Mouse (Mus musculus) stomach, embryonic 14.5 days (tissue): ENCODE results near the gene Ifna13. TPM values are rescaled to one million over a fixed set of nuclear protein-coding genes. Genes with fewer than 3 reads are reported as not detected.

Experiments used
- ATAC-seq: fragments of 200-750 bp; cut with Nextera tagmentation; 2 replicates; pipeline ENCODE4 v1.8.0; 2017; ENCODE audit warnings: low read depth, moderate TSS enrichment; ENCODE audit not compliant: insufficient number of reproducible peaks, insufficient read depth, low FRiP score
- H3K27ac ChIP-seq: fragments of 300-500 bp; sonication (generic); 2 replicates; pipeline ENCODE4 v1.5.1; 2014; ENCODE audit warnings: mild to moderate bottlenecking, low read length, moderate library complexity, mixed read lengths
- H3K27me3 ChIP-seq: fragments of 300-500 bp; sonication (generic); 2 replicates; pipeline ENCODE4 v1.6.1; 2014; ENCODE audit warnings: low read length, control low read depth, mixed read lengths; ENCODE audit not compliant: control insufficient read depth, insufficient read depth
- H3K36me3 ChIP-seq: fragments of 300-500 bp; sonication (generic); 2 replicates; pipeline ENCODE4 v1.6.1; 2014; ENCODE audit warnings: mild to moderate bottlenecking, control low read depth, low read length, moderate library complexity, mixed read lengths; ENCODE audit not compliant: control insufficient read depth, insufficient read depth
- H3K4me1 ChIP-seq: fragments of 300-500 bp; sonication (generic); 2 replicates; pipeline ENCODE4 v1.6.1; 2014; ENCODE audit warnings: low read length, control low read depth, mixed read lengths; ENCODE audit not compliant: control insufficient read depth, insufficient read depth
- H3K4me2 ChIP-seq: fragments of 300-500 bp; sonication (generic); replicated peaks from 2 replicates; pipeline ENCODE4 v1.6.1; 2014; ENCODE audit warnings: low read depth, low read length, control low read depth
- H3K4me3 ChIP-seq: fragments of 300-500 bp; sonication (generic); 2 replicates; pipeline ENCODE4 v1.5.1; 2014; ENCODE audit warnings: low read depth, low read length, control low read depth
- H3K9ac ChIP-seq: fragments of 300-500 bp; sonication (generic); replicated peaks from 2 replicates; pipeline ENCODE4 v1.6.1; 2014; ENCODE audit warnings: low read depth, mild to moderate bottlenecking, control low read depth, low read length, moderate library complexity, mixed read lengths
- H3K9me3 ChIP-seq: fragments of 300-500 bp; sonication (generic); 2 replicates; pipeline ENCODE4 v1.6.1; 2016; ENCODE audit warnings: low read depth, low read length, control low read depth; ENCODE audit not compliant: control insufficient read depth
- WGBS: fragments of 180-500 bp; shearing (Covaris S2); extraction: QIAGEN DNeasy Blood & Tissue Kit; methylation state at CpG from one replicate; pipeline ENCODE4 v1.1.7; 2014; 5-methylcytosine and 5-hydroxymethylcytosine counted together
- polyA plus RNA-seq: library from polyadenylated mRNA; unstranded; fragments of >200 nt; fragmentation: Nextera tagmentation; extraction: Ambion mirVana; gene quantifications from 2 replicates; pipeline ENCODE4 v1.2.1, GENCODE M21; 2014

The Ifna13 gene
- polyA plus RNA-seq, 1 experiment from 2014 or later: not detected

DNA sequence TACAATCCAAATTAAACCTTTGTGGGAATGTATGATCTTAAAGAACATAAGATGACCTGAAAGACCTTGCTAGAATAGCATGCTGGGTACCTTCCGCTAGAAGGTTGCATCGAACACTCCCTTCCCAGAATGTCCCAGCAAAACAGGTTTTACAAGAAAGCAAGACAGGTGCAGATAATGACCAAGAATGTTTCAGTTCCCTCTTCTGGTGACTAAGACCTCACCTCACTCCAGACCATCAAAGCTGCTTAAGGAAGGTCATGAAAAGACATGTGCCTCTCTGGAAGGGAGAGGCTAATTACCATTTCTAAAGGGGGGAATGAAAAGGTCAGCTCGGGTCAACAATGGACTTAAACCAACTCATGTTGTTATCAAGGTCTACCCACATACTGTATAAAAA lies 9.4 kb upstream of the Ifna13 start:
- Histone ChIP-seq H3K9me3 (no peaks in the 10 kb centered on the region), H3K4me3 (no peak overlapping the region), H3K9ac (no peak overlapping the region), H3K4me1 (no peaks in the 10 kb centered on the region), H3K36me3 (no peaks in the 10 kb centered on the region), H3K4me2 (no peak overlapping the region), H3K27me3 (no peaks in the 10 kb centered on the region), H3K27ac (no peak overlapping the region)
- no peak for ATAC-seq
- 69% methylated on average over 3 of the region's 3 CpGs for WGBS

DNA sequence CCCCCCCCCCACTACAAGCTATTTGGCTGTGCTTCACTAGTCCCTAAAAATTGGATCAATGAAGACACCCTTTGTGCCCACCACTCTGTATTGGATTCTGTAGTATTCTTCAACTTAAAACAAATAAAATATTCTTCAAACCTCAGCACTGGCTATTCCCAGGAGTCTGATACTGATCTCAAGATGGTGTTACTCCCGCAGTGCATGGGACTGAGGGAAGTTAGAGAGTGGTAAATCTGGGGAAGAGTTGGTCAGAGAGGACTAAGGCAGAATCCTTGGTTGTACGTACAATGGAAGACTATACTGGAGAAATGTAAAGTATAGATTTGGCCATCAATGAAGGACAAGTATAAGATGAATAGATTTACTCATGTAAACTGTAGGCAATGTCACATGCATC lies 1.7 kb downstream of the Ifna13 start:
- H3K9ac ChIP-seq: no peak overlapping the region
- WGBS: 27% methylated on average over 2 of the region's 2 CpGs
- no peaks in the 10 kb centered on the region for H3K4me1 ChIP-seq
- no peak overlapping the region for H3K4me2 ChIP-seq
- no peaks in the 10 kb centered on the region for H3K36me3 ChIP-seq
- no peak for ATAC-seq
- no peak overlapping the region for H3K4me3 ChIP-seq
- no peak overlapping the region for H3K27ac ChIP-seq
- no peaks in the 10 kb centered on the region for H3K9me3 ChIP-seq
- no peaks in the 10 kb centered on the region for H3K27me3 ChIP-seq

DNA sequence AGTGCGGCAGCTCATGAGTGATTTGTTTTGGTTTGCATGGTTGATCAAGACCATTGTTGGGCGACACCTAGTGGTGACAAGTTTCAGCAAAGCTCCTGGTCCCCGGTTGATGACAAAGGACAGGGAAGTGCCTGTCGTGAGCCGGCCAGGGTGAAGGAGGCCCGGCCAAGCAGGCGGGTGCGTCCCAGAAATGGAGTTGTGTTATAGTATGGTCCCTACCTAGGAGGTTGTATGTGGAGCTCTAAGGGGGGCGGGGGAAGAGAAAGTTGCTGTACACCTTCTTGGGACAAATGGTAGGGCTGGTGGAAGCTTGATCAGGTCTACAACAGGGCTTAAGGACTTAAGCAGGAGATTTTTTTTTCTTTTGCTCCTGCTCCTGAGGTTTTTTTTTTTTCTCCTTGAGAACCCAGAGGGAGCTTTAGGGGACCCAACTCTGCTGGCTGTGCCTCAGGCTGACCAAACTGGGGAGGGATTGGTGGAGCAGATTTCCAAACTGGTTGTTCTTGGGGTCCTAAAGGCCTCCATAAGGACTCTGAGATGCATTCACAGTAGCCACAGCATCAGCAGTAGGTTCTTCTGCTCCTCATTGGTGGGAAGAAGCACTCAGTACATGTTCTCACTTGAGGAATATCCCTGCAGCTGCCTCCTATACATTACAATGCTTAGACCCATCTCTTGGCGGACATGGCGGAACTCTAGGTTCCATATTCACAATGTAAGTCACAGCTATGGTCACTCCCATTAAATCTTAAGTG lies 3.0 kb downstream of the Ifna13 start:
- peak overlapping the region; percentile 31 for H3K4me3 ChIP-seq
- no peak overlapping the region for H3K9ac ChIP-seq
- WGBS: 21% methylated on average over 11 of the region's 11 CpGs
- no peaks in the 10 kb centered on the region for H3K27me3 ChIP-seq
- H3K27ac ChIP-seq: no peak overlapping the region; the same call in 1 of the 2 replicates
- no peaks in the 10 kb centered on the region for H3K4me1 ChIP-seq
- peak overlapping the region; percentile 43 for H3K4me2 ChIP-seq
- ATAC-seq: peak; percentile 95
- H3K9me3 ChIP-seq: no peaks in the 10 kb centered on the region
- no peaks in the 10 kb centered on the region for H3K36me3 ChIP-seq

DNA sequence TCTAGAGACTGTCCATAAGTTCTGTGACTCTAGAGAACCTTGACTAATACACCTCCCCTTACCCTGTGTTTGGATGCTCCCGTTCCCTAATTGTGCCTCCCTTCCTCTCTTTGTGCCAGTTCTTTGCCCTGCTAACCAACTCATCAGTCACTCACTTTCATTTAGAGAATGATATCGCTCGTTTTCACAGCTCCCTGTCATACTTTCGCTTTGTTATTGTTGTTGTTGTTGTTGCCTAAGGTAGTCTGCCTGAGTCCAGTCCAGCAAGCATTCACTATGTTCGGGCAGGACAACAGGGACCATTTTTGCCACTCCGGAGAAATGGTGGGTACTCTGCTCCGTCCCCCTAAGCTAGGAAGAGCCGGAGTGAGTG lies 3.6 kb downstream of the Ifna13 start:
- Histone ChIP-seq H3K27ac (no peak overlapping the region), H3K9ac (no peak overlapping the region), H3K4me3 (peak overlapping the region; percentile 31), H3K36me3 (no peaks in the 10 kb centered on the region), H3K9me3 (no peaks in the 10 kb centered on the region), H3K4me1 (no peaks in the 10 kb centered on the region), H3K4me2 (peak overlapping the region; percentile 43), H3K27me3 (no peaks in the 10 kb centered on the region)
- ATAC-seq: no peak
- 56% methylated on average over 8 of the region's 8 CpGs for WGBS

DNA sequence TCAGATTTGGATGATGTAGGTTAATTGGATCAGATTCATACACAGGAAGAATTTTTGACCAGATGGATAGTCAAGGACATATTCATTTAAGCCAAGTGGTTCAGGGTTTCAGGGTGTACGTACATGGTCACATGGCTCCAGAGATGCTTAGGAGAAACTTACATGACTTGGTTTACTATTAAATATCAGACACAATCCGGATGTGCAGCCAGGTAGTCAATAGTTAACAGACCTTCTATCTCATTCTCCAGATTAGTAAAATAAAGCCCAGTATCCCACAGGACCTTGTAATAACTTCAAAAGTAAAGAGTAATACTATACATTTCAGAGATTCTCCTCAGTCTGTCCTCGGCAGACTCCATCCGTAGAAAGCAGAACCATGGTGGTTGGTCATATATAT lies 9.9 kb downstream of the Ifna13 start, which contains the start of gene C87499:
TSS of gene C87499 (minus strand) at position 101 of the 400 bp plus-strand sequence.
- no peak within 1 kb of the TSS for H3K4me3 ChIP-seq
- ATAC-seq: no peak
- H3K36me3 ChIP-seq: no peaks in the 10 kb centered on the region
- 90% methylated on average over 4 of the region's 4 CpGs for WGBS
- H3K9me3 ChIP-seq: no peaks in the 10 kb centered on the region
- H3K27ac ChIP-seq: no peak within 1 kb of the TSS
- no peaks in the 10 kb centered on the region for H3K27me3 ChIP-seq
- no peak within 1 kb of the TSS for H3K9ac ChIP-seq
- H3K4me2 ChIP-seq: no peak within 1 kb of the TSS
- no peaks in the 10 kb centered on the region for H3K4me1 ChIP-seq

DNA sequence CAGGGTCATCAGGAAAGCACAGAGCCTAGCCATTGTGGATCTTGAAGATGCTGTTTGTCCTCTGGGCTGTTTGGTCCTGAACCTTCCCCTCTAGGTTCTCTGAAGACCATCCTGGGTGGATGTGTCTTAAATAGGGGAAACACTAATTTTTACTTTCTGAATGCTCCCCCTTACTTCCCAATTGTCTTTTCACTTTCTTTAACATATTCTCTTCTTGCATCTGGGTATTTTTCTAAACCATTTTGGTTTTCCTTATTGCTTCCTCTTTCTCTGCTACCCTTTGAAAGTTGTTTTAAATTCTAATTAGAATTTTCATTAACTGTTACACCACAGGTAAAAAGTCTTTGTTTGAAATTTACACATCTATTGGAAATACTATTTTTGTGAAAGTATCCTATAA lies 41.0 kb downstream of the Ifna13 start, which contains the start of gene Ifna12:
TSS of gene Ifna12 (minus strand) at position 101 of the 400 bp plus-strand sequence.
- no peak within 1 kb of the TSS for H3K27ac ChIP-seq
- H3K4me3 ChIP-seq: no peak within 1 kb of the TSS
- no peak within 1 kb of the TSS for H3K9ac ChIP-seq
- no peak for ATAC-seq
- no peaks in the 10 kb centered on the region for H3K9me3 ChIP-seq
- no peaks in the 10 kb centered on the region for H3K4me1 ChIP-seq
- H3K36me3 ChIP-seq: no peaks in the 10 kb centered on the region
- no peak within 1 kb of the TSS for H3K4me2 ChIP-seq
- H3K27me3 ChIP-seq: no peaks in the 10 kb centered on the region

Other genes starting within 250 kb of the Ifna13 start
- gene Hacd4, start 205.5 kb downstream of the Ifna13 start, polyA plus RNA-seq: 15.5 and 16.1 TPM in 2 replicates
- gene Ifnb1, start 121.7 kb downstream of the Ifna13 start, polyA plus RNA-seq: not detected in 2 replicates
- not detected in 2 replicates for gene Ifna15, start 86.2 kb downstream of the Ifna13 start, polyA plus RNA-seq
- not detected in 2 replicates for gene Ifna14, start 72.7 kb downstream of the Ifna13 start, polyA plus RNA-seq
- gene Ifna9, start 52.1 kb downstream of the Ifna13 start, polyA plus RNA-seq: not detected in 2 replicates
- not detected in 2 replicates for gene Ifna12, start 41.1 kb downstream of the Ifna13 start, polyA plus RNA-seq
- gene C87499, start 10.0 kb downstream of the Ifna13 start, polyA plus RNA-seq: not detected in 2 replicates
- not detected in 2 replicates for gene Ifna16, start 32.5 kb upstream of the Ifna13 start, polyA plus RNA-seq
- not detected in 2 replicates for gene Ifna2, start 39.5 kb upstream of the Ifna13 start, polyA plus RNA-seq
- not detected in 2 replicates for gene Ifnab, start 46.9 kb upstream of the Ifna13 start, polyA plus RNA-seq
- 0.64 and 1.7 TPM in 2 replicates for gene Gm26566, start 77.3 kb upstream of the Ifna13 start, polyA plus RNA-seq
- gene Klhl9, start 78.0 kb upstream of the Ifna13 start, polyA plus RNA-seq: 121 and 128 TPM in 2 replicates
- not detected in 2 replicates for gene Gm13271, start 110.4 kb upstream of the Ifna13 start, polyA plus RNA-seq
- gene Gm13283, start 115.7 kb upstream of the Ifna13 start, polyA plus RNA-seq: 0.24 TPM in 1 of 2 replicates, not detected in the other
- 0.26 and 0.43 TPM in 2 replicates for gene Gm13290, start 129.4 kb upstream of the Ifna13 start, polyA plus RNA-seq
- gene Gm13289, start 132.5 kb upstream of the Ifna13 start, polyA plus RNA-seq: not detected in 2 replicates
- not detected in 2 replicates for gene Gm13272, start 135.4 kb upstream of the Ifna13 start, polyA plus RNA-seq
- not detected in 2 replicates for gene Ifnz, start 137.7 kb upstream of the Ifna13 start, polyA plus RNA-seq
- gene Gm13276, start 141.2 kb upstream of the Ifna13 start, polyA plus RNA-seq: not detected in 2 replicates
- gene Gm13277, start 144.2 kb upstream of the Ifna13 start, polyA plus RNA-seq: not detected in 2 replicates
- not detected in 2 replicates for gene Gm13278, start 147.1 kb upstream of the Ifna13 start, polyA plus RNA-seq
- gene Gm13275, start 150.0 kb upstream of the Ifna13 start, polyA plus RNA-seq: not detected in 2 replicates
- not detected in 2 replicates for gene Gm13279, start 152.9 kb upstream of the Ifna13 start, polyA plus RNA-seq
- 1.00 and 1.5 TPM in 2 replicates for gene Gm13285, start 155.2 kb upstream of the Ifna13 start, polyA plus RNA-seq
- not detected in 2 replicates for gene Gm13287, start 158.8 kb upstream of the Ifna13 start, polyA plus RNA-seq
- not detected in 2 replicates for gene Gm13288, start 161.1 kb upstream of the Ifna13 start, polyA plus RNA-seq
- gene Ifna7, start 171.8 kb upstream of the Ifna13 start, polyA plus RNA-seq: not detected in 2 replicates
- not detected in 2 replicates for gene Ifna11, start 175.5 kb upstream of the Ifna13 start, polyA plus RNA-seq
- not detected in 2 replicates for gene Ifna6, start 183.0 kb upstream of the Ifna13 start, polyA plus RNA-seq
- gene Ifna5, start 191.1 kb upstream of the Ifna13 start, polyA plus RNA-seq: not detected in 2 replicates
- gene Ifna4, start 197.4 kb upstream of the Ifna13 start, polyA plus RNA-seq: not detected in 2 replicates
- gene Ifna1, start 205.6 kb upstream of the Ifna13 start, polyA plus RNA-seq: not detected in 2 replicates
- not detected in 2 replicates for gene Ifne, start 235.7 kb upstream of the Ifna13 start, polyA plus RNA-seq